Mouse (Mus musculus) bone marrow macrophage, adult 2 months (primary cell): ENCODE results near the gene Itga9.

ENCODE experiments used
- CTCF ChIP-seq: IDR thresholded peaks from 2 replicates; pipeline ENCODE4 v1.5.1; 2012; ENCODE audit warnings: low read depth, mild to moderate bottlenecking, low read length, moderate library complexity
- POLR2A ChIP-seq: IDR thresholded peaks from 2 replicates; pipeline ENCODE4 v1.6.1; 2012; ENCODE audit warnings: mild to moderate bottlenecking, low read depth, low read length, borderline replicate concordance

DNA sequence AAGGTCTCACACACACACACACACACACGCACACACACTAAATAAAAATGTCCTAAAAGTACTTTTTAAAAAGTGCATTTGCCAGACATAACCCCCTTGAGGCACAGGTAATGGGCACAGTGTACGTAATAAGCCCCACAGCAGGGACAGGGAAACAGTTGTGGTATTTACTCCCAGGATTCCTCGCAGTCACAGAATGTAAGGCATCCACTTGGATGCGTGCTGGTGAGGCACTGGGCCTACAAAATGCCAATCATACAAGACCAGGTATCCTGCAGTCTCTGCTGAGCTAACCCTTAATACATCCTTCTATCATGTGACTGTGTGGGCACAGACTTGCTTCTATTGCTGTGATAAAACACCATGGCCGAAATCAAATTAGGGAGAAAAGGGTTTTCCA, 342.0 kb downstream of the Itga9 start:
- TF ChIP-seq CTCF (no peak), POLR2A (no peak)
